Mouse (Mus musculus): ENCODE data around the gene Map3k13.

Map3k13 gene

DNA sequence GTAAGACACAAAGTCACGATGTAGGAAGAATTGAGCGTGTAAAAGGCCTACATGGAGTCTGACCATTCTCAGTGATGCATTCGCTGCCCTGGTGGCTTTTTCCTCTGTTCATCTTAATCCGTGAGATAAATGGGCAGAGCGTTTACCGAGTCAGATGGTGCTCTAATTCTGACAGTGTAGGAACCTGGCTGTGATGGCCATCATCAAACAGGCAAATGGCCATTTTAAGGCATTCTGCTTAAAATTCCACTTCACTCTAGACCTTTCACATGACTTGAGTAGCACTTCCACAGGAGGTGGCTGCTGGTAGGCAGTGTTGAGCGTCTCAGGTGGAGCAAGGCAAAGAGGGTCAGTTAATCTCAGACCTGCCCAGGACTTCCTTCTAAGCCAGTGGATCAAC is 58.2 kb downstream of the Map3k13 start:
- no peak for DNase-seq (ENCODE audit: low spot score in 2 of 2)

DNA sequence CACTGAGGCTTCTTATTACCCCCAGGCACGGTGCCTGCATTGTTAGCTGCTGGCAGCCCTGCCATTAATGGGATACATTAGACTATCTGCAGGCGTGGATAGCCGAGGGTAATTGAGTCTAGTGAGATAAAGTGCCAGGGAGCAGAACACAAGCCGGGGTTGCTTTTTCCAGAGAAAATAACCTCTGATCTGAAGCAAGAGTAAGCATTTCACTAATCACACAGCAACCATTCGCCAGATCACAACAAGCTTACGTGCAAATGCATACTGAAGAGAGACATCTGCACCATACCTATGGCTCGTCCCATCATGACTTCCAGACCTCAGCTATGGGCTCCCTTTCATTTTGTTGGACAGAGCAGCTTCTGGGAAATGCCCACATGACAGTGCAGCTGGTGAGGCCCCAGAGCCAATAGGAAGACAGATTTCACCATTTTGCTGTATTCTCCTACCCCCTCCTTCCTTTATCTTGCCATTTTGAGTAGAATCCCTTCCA is 59.3 kb downstream of the Map3k13 start:
- DNase-seq (ENCODE audit: low spot score in 2 of 2): no peak

DNA sequence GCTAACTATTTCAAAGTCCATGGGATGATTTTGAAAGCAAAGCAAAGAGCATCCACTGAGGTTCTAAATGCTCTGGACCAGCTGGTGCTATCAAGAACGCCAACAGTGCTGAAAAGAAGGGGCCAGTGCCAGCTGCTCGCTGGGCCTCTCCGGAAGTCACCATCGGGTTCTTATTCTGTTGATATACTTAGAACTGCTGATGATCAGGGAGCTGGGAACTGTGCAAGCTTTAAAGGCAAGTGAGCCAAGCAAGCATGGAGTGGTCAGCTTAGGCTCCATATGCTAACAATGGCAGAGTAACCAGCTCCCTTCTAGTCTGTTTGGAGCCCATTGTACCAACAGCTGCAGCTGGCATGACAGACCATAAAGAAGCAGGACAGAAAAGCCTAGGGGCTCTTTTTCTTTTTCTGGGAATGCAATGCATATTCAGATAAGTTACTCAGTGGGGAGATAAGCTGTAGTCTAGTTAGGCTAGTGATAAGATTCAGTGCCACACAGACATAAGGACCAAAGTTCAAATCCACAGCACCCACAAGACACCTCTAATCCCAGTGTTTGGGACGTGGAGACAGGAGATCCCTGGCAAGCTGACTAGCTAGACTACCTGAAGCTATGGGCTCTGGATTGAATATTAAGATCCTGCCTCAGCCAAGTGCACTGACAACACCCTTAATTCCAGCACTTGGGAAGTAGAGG is 60.6 kb downstream of the Map3k13 start:
- no peak for DNase-seq (ENCODE audit: low spot score in 2 of 2)

GRCm38 (mm10) chr16:21856134-21856533 is 62.0 kb downstream of the Map3k13 start:
- DNase-seq (ENCODE audit: low spot score in 2 of 2): no peak

DNA sequence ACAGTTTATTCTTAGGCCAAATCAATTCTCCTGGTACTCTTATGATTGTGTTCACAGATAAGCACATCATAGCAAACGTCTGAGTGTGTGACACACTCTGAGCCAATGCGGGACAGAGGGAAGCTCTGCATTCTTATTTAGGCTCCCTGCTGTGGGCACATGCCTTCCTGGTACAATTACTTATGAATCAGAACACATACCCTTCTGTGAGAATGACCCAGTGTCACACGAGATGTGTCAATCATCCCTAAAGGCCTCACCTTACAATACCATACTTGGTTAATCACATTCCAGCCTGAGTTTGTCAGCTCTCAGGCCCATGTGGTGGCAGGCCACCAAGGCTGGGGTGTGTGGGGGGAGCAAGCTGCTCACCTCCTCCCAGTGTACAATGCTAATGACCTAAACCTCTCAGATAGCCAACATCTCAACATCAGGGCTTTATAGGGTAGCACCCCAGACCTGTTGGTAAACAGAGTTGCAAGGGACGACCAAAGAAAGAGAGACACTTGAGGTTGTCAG is 63.0 kb downstream of the Map3k13 start:
- no peak for DNase-seq (ENCODE audit: low spot score in 2 of 2)

GRCm38 (mm10) chr16:21858163-21858562 is 64.0 kb downstream of the Map3k13 start:
- DNase-seq (ENCODE audit: low spot score in 2 of 2): no peak

DNA sequence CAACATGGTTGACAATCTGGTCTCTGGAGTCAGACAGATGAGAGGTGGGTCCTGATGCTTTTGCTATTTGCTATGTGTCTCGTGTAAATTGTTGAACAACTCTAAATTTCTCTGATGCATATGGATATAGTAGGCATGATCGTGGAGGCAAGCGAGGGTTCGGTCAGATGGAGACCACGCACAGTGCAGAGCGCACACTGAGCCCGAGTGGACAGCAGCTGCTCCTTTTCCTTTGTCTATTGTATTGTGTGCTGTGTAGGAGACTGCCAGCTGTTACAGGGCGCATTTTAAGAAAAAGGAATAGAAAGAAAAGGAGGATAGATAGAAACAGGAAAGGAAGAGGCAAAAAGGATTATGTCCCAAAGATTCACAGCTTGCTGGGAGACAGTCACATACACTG is 64.7 kb downstream of the Map3k13 start:
- no peak for DNase-seq (ENCODE audit: low spot score in 2 of 2)

- no peak for DNase-seq (ENCODE audit: low spot score in 2 of 2)
Measured at GRCm38 (mm10) chr16:21862448-21862847, 68.3 kb downstream of the Map3k13 start.

DNA sequence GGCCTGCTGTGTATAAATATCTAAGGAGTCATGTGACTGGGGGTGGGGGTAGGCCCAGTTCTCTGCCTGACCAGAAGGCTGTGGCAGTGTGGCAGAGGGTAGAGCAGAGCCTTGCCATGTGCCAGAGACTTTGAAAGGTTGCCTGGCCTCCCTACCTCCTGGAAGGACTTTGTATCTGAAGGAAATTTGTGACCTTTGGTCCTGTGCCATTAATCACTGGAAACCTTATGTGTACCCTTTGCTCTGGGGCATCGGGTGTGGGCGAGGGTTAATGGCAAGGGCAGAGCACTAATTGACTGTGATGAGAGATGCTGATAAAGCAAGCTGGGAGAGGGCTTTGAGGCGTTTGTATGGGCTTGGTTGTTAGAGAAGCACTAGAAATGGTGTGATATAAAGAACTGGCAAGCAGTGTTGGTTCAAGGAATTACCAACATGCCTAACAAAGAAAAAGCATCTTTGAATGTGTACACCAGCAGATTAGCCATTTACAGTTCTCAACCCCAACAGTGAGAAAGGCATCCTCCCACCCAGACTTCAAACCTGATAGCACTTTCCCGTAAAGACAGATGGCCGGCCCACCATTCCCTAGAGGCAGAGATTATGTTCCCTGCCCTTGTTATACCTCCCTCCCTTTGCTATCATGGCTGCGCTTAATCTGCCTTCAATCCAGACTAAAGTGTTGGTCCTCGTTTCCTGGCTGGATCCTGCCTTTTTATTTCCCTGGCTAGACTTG is 71.3 kb downstream of the Map3k13 start:
- no peak for DNase-seq (ENCODE audit: low spot score in 2 of 2)

- no peak for DNase-seq (ENCODE audit: low spot score in 2 of 2)
Measured at GRCm38 (mm10) chr16:21865983-21866575, 71.9 kb downstream of the Map3k13 start.

DNA sequence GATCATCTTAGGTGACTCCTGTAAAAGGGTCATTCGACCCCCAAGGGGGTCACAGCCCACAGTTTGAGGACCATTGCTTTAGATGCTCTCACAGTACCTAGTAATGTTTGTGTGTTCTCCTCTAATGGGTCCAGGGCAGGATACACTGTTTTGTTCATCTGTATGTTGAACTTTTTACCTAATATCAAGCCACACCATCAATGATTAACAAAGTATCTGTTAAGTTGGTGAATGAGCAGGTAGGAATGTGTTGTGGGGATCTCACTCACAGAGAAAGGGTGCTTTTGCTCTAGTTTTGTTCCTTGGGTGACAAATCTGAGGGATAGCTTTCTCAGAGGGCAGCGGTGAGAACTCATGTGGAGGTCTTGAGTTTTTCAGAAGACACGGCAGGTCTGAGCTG is 73.6 kb downstream of the Map3k13 start:
- no peak for DNase-seq (ENCODE audit: low spot score in 2 of 2)

- DNase-seq (ENCODE audit: low spot score in 2 of 2): no peak
Measured at GRCm38 (mm10) chr16:21868651-21869050, 74.5 kb downstream of the Map3k13 start.

DNA sequence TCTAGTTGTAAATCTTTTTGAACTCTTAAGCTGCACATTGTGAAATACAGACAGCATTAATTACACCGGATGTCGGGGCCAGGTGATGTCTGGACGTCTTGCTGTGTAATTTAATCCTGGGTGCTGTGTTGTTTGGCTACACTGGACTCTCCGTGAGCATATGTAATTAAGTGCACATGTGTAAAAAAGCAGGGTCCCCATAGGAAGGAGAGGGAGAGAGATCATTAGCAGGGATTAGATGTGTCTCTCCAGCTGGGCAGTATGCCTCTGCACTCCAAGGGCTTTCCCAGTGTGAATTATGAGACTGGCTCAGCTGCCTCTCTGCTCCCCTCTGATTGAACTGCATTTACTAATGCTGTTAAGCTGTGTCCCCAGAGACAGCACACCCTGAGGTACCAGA is 75.7 kb downstream of the Map3k13 start:
- DNase-seq (ENCODE audit: low spot score in 2 of 2): no peak

- no peak for DNase-seq (ENCODE audit: low spot score in 2 of 2)
Measured at GRCm38 (mm10) chr16:21877735-21878134, 83.6 kb downstream of the Map3k13 start.

GRCm38 (mm10) chr16:21878834-21879233 is 84.7 kb downstream of the Map3k13 start:
- DNase-seq (ENCODE audit: low spot score in 2 of 2): no peak

DNA sequence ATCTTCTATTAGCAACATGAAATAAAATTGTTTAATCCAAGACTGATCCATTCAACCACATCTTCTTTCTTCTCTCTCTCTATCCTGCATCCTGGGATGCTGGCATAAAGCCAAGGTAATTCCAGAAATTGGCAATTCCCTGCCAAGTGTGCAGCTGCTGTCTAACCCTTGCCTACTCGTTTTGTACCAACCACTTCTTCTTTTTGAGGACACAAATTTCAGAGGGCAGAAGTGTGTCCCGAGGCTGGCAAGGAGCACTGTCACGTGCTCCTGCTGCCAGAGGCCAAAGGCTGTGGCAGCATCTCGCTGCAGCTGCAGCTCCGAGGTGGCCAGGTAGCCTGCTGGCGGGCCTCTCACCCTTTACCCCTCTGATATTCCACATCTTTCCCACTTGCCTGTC is 87.0 kb downstream of the Map3k13 start:
- DNase-seq (ENCODE audit: low spot score in 2 of 2): no peak

DNA sequence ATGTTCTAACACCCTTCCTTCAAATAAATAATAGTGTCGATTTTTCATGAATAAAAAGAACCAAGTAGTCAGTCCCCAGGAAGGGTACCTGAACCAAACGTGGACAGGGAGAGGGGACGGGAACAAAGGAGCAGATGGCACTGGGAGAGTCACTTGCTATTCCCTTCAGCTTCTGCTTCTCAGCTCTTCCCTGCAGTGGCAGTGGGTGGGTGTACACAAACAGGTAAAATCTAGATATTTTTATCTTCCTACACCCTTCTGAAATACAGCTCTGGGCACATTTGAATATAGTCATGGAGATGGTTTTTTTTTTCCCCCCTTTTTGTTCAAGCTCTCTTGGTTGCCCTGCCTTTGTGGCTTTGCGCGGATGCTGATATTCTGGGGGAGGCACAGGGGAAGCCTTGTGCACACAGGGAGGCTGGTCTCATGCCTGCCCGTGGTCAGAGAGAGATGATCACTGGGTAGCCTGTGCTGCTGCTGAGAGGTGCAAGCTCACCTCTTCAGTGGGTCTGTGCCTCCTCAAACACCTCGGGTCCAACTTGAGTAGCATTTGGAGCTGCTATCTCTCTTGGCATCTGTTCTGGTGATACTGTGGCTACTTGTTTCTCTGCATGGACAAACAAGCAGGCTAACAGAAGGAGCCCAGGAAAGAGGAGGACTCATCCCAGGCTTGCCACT is 87.6 kb downstream of the Map3k13 start:
- DNase-seq (ENCODE audit: low spot score in 2 of 2): peak; percentile 26 to 42

DNA sequence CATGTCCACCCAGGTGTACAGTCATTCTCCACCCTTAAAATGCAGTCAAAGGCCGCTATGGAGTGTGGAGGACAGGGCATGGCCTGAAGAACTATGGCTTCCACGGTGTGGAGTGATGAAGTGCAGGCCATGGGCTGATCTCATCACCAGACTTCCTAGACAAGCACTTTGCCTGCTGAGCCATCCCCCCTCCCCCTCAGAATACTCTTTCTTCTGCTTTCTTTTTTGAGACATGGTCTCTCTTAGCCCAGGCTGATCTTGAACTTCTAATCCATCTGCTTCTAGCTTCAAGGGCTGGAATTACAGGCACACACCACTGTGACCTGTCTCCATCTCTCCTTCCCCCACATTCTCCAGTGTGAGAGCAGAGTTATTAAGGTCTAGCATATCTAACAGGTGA is 93.5 kb downstream of the Map3k13 start:
- DNase-seq (ENCODE audit: low spot score in 2 of 2): no peak

DNA sequence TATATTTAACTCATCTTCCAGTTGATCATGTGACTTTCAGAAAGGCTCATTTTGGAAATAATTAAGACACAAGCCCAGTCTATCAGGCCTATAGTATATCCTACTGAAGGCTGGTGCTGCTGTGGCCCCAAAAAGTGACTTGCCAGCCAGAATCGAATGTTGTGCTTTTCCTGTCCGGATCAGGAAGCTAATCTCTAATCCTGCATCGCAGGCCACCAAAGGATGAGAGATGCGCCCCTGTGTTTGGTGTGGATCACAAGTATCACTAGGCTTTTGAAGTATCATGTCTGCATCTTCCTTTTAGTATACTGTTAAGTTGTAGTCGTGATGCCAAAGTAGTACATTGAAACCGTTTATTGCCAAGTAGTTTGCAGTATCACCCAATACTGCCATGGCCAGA is 99.7 kb downstream of the Map3k13 start:
- DNase-seq (ENCODE audit: low spot score in 2 of 2): no peak

GRCm38 (mm10) chr16:21901286-21901685 is 107.1 kb downstream of the Map3k13 start:
- no peak for DNase-seq (ENCODE audit: low spot score in 2 of 2)

GRCm38 (mm10) chr16:21904636-21905035 is 110.5 kb downstream of the Map3k13 start:
- no peak for DNase-seq (ENCODE audit: low spot score in 2 of 2)

- no peak for DNase-seq (ENCODE audit: low spot score in 2 of 2)
Measured at GRCm38 (mm10) chr16:21905996-21906395, 111.8 kb downstream of the Map3k13 start.

Data from spleen, postnatal 36 days (tissue).